Mouse (Mus musculus) 416B (cell line): ENCODE data around the gene Ulk1.

Experiments
- DNase-seq: peaks from one replicate; pipeline ENCODE4 v3.0.0; 2011; ENCODE audit warnings: low read depth

Gene Ulk1

GRCm38 (mm10) chr5:110763890-110764289, 46.0 kb downstream of the Ulk1 start:
- no peak for DNase-seq

- DNase-seq, result peak; percentile 62
Observed at GRCm38 (mm10) chr5:110745021-110745420, 64.9 kb downstream of the Ulk1 start.

GRCm38 (mm10) chr5:110739496-110740275, 70.2 kb downstream of the Ulk1 start:
- DNase-seq, result peak; percentile 19

GRCm38 (mm10) chr5:110735606-110736005, 74.3 kb downstream of the Ulk1 start:
- DNase-seq, result no peak
